Mouse (Mus musculus) kidney, postnatal 0 days (tissue): ENCODE results near the gene Mdfi. TPM values are rescaled to one million over a fixed set of nuclear protein-coding genes. Genes with fewer than 3 reads are reported as not detected.

ENCODE experiments used
- ATAC-seq: fragments of 200-750 bp; cut with Nextera tagmentation; replicated peaks from 2 replicates; pipeline ENCODE4 v1.8.0; 2017; ENCODE audit warnings: low read depth, moderate number of reproducible peaks, moderate TSS enrichment, moderate library complexity; ENCODE audit not compliant: low FRiP score
- DNase-seq: peaks from one replicate; pipeline ENCODE4 v3.0.0-alpha.2; 2016; ENCODE audit warnings: low spot score
- H3K27ac ChIP-seq: fragments of 300-500 bp; sonication (generic); 2 replicates; pipeline ENCODE4 v1.5.1; 2014; ENCODE audit warnings: mild to moderate bottlenecking
- H3K27me3 ChIP-seq: fragments of 300-500 bp; sonication (generic); 2 replicates; pipeline ENCODE4 v1.6.1; 2014; ENCODE audit warnings: low read length, mixed read lengths; ENCODE audit not compliant: insufficient read depth
- H3K36me3 ChIP-seq: fragments of 300-500 bp; sonication (generic); 2 replicates; pipeline ENCODE4 v1.6.1; 2014; ENCODE audit warnings: low read length, mixed read lengths; ENCODE audit not compliant: insufficient read depth
- H3K4me1 ChIP-seq: fragments of 300-500 bp; sonication (generic); replicated peaks from 2 replicates; pipeline ENCODE4 v1.6.1; 2014; ENCODE audit warnings: antibody characterized with exemption, low read length, mixed read lengths; ENCODE audit not compliant: insufficient read depth
- H3K4me2 ChIP-seq: fragments of 300-500 bp; sonication (generic); 2 replicates; pipeline ENCODE4 v1.6.1; 2014; ENCODE audit warnings: mild to moderate bottlenecking, low read length, moderate library complexity, mixed read lengths
- H3K4me3 ChIP-seq: fragments of 300-500 bp; sonication (generic); replicated peaks from 2 replicates; pipeline ENCODE4 v1.5.1; 2014; ENCODE audit warnings: low read depth, low read length
- H3K9ac ChIP-seq: fragments of 300-500 bp; sonication (generic); 2 replicates; pipeline ENCODE4 v1.6.1; 2014; ENCODE audit warnings: low read depth, low read length
- H3K9me3 ChIP-seq: fragments of 300-500 bp; sonication (generic); replicated peaks from 2 replicates; pipeline ENCODE4 v1.6.1; 2016; ENCODE audit warnings: low read length, inconsistent platforms, mixed read lengths
- CTCF ChIP-seq: IDR thresholded peaks from 2 replicates; pipeline ENCODE4 v1.5.1; 2016; ENCODE audit warnings: antibody characterized with exemption, low read depth, mild to moderate bottlenecking, moderate library complexity
- WGBS: fragments of 180-500 bp; shearing (Covaris S2); extraction: QIAGEN DNeasy Blood & Tissue Kit; methylation state at CpG from one replicate; pipeline ENCODE4 v1.1.7; 2014; 5-methylcytosine and 5-hydroxymethylcytosine counted together
- polyA plus RNA-seq: library from polyadenylated mRNA; unstranded; fragments of >200 nt; fragmentation: Nextera tagmentation; extraction: Ambion mirVana; gene quantifications from 2 replicates; pipeline ENCODE4 v1.2.1, GENCODE M21; 2015

Gene Mdfi
- polyA plus RNA-seq, 1 experiment from 2014 or later = 6.2 TPM

DNA sequence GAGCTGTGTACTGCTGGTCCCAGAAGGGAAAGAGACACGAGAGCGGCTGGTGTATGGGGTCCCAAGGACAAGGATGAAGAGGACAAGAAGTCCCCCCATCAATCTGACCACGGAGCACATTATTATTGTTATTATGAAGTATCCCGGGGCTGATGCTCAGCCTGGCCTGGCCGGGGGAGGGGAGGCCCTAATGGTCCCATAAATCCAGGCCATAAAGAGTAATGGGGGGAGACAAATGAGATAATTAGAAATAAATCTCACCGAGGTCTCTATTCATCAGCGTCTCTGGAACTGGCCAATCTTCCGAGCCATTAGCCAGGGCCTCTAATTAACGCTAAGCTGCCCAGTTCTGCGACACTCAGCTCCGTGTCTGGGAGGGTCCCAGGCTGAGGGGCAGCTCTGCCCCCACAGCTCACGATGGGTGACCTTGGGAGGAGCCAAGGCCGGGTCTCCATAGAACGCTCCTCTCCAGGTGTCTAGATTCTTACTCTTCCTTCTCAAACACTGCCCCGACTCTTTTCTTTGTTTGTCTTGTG is 23.2 kb downstream of the Mdfi start:
- ATAC-seq = no peak
- no peak overlapping the region for H3K27ac ChIP-seq
- H3K36me3 ChIP-seq = no peaks in the 10 kb centered on the region
- H3K27me3 ChIP-seq = 0 out of 2 replicates have a peak, but pooled peaks cover 2% of the 10 kb centered on the region
- 17% methylated on average over 15 of the region's 15 CpGs for WGBS
- no peaks in the 10 kb centered on the region for H3K9me3 ChIP-seq
- no peak for TF ChIP-seq CTCF
- no peak overlapping the region for H3K9ac ChIP-seq
- no peaks in the 10 kb centered on the region for H3K4me1 ChIP-seq
- DNase-seq = peak; percentile 60
- H3K4me2 ChIP-seq = no peak overlapping the region
- no peak overlapping the region for H3K4me3 ChIP-seq

DNA sequence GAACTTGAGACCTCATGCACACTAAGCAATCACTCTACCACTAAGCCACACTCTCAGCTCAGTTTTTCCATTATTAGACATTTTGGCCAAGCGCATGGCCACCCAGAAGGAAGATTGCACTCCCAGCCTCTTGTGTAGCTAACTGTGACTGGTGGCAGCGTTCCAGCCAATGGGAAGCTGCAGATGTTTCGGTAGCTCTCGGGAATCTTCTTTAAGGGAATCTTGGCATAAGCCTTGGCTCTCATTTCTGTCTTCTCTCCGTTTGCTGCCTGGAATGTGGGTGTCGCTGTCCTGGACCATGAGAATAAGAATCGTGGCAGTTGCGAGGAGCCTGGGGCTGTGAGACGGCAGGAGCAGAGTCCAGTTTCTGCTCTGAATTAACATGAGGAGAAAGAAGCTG is 28.3 kb downstream of the Mdfi start:
- H3K4me3 ChIP-seq = no peak overlapping the region
- WGBS = 49% methylated on average over 9 of the region's 9 CpGs
- H3K9ac ChIP-seq = no peak overlapping the region
- H3K27ac ChIP-seq = no peak overlapping the region
- no peaks in the 10 kb centered on the region for H3K9me3 ChIP-seq
- no peaks in the 10 kb centered on the region for H3K27me3 ChIP-seq
- DNase-seq = peak; percentile 78
- H3K4me1 ChIP-seq = 0 out of 2 replicates have a peak, but pooled peaks cover 6% of the 10 kb centered on the region
- no peak overlapping the region for H3K4me2 ChIP-seq
- TF ChIP-seq CTCF = no peak
- H3K36me3 ChIP-seq = no peaks in the 10 kb centered on the region
- no peak for ATAC-seq

DNA sequence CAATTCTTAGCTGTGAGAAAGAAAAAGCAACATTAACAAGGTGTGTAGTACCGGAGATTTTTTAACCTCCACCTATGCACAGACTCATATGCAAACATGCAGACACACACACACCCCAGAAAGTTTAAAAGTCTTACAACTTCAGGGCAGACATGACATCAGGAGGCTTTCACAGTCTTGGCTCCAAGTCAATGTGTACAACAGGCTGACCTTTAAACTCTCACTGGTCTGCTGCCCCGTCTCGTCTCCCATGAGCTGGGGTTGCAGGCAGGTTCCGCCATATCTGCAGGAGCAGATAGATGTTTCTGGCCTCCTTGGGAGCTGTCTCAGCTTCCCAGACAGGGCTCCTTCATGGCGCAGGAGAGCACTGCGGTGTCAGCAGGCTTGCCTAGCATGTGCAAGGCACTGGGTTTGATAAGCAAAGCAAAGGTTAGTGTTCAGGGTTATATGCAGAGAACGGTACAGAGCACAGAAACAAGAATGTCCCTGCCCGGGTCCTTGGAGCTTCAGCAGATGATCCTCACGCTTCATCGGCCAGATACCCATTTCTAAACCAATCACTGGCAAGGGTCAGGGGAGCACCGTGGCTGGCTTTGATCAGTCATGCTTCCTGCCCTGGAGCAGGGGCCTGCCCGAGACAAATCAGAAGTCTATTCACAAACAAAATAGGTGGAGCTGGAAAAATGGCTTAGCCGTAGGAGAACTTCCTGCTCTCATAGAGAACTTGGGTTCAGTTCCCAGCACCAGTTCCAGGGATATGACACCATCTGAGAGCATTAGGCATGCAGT is 29.2 kb downstream of the Mdfi start:
- 35% methylated on average over 13 of the region's 13 CpGs for WGBS
- 0 out of 2 replicates have a peak, but pooled peaks cover 6% of the 10 kb centered on the region for H3K4me1 ChIP-seq
- ATAC-seq (no peak), DNase-seq (no peak)
- no peaks in the 10 kb centered on the region for H3K36me3 ChIP-seq
- no peaks in the 10 kb centered on the region for H3K9me3 ChIP-seq
- H3K4me2 ChIP-seq = no peak overlapping the region
- no peak overlapping the region for H3K9ac ChIP-seq
- no peak overlapping the region for H3K27ac ChIP-seq
- no peaks in the 10 kb centered on the region for H3K27me3 ChIP-seq
- no peak for TF ChIP-seq CTCF
- H3K4me3 ChIP-seq = no peak overlapping the region

DNA sequence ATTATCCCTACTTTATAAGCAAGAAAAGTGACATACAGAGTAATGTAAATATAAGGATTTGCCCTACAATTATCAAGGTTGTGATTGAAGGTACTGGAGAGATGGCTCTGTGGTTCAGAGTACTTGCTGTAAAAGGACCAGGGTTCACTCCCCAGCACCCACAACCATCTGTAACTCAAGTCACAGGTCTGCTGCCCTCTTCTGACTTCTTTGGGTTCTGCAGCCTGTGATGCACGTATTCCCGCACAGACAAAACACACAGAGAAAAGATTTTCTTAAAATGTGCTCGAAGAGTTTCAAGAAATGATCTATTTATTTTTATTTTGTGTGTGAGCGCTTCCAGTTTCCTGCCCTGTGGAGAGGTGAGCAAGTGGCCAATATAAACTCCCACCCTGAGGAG is 30.8 kb downstream of the Mdfi start:
- ATAC-seq (no peak), DNase-seq (no peak)
- H3K9me3 ChIP-seq = no peaks in the 10 kb centered on the region
- no peak overlapping the region for H3K4me3 ChIP-seq
- no peaks in the 10 kb centered on the region for H3K36me3 ChIP-seq
- no peak overlapping the region for H3K4me2 ChIP-seq
- H3K27ac ChIP-seq = no peak overlapping the region
- WGBS = 92% methylated on average over 4 of the region's 4 CpGs
- H3K27me3 ChIP-seq = no peaks in the 10 kb centered on the region
- peak; percentile 10; the same call in 1 of the 2 replicates for TF ChIP-seq CTCF
- no peak overlapping the region for H3K9ac ChIP-seq
- H3K4me1 ChIP-seq = 0 out of 2 replicates have a peak, but pooled peaks cover 6% of the 10 kb centered on the region

DNA sequence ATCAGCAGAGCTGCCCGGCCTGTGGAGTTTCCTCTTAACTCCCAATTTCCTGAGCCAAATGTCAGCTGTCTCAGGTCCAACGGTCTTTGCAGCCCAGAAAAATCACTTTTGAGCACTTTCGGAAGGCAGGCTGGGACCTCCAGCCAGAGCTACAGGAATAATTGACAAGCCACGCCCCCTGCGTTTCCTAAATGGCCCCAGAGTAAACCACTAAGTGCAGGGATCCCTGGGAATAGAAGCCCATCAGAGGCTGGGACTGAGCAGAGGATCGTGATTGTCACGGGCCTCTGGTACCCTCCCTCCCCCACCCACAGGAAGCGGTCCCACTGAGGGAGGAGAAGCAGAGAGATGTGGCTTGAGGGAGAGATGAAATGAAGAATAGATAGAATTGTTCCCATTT is 31.7 kb downstream of the Mdfi start:
- no peak for TF ChIP-seq CTCF
- no peaks in the 10 kb centered on the region for H3K36me3 ChIP-seq
- no peak overlapping the region for H3K27ac ChIP-seq
- H3K4me1 ChIP-seq = 0 out of 2 replicates have a peak, but pooled peaks cover 6% of the 10 kb centered on the region
- no peaks in the 10 kb centered on the region for H3K9me3 ChIP-seq
- H3K27me3 ChIP-seq = no peaks in the 10 kb centered on the region
- no peak overlapping the region for H3K4me2 ChIP-seq
- H3K4me3 ChIP-seq = no peak overlapping the region
- 13% methylated on average over 8 of the region's 8 CpGs for WGBS
- H3K9ac ChIP-seq = no peak overlapping the region
- no peak for ATAC-seq
- DNase-seq = peak; percentile 75

DNA sequence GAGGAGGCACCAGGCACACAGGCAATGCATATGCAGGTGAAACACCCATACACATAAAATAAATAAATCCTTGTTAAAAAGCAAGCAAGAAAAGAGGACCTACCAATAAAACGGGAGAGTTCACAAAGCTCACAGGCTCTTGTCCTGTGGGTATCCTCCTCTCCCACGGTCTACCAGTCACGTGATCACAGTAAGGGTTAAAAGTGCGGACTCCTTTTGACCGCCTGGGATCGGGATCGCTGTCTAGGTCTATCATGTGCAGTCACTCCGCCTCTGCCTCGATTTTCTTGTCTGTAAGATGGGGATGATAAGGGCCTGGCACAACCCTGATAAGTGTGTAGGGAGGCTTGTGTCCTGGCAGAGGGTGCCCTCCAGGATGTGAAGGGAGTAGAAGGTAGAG is 37.1 kb downstream of the Mdfi start:
- Histone ChIP-seq H3K27me3 (no peaks in the 10 kb centered on the region), H3K36me3 (no peaks in the 10 kb centered on the region), H3K4me3 (no peak overlapping the region), H3K9ac (no peak overlapping the region), H3K4me1 (no peaks in the 10 kb centered on the region), H3K4me2 (no peak overlapping the region), H3K9me3 (no peaks in the 10 kb centered on the region), H3K27ac (no peak overlapping the region)
- ATAC-seq (no peak), DNase-seq (no peak)
- WGBS = 55% methylated on average over 9 of the region's 9 CpGs
- TF ChIP-seq CTCF = no peak
